In the genomic region with DNA sequence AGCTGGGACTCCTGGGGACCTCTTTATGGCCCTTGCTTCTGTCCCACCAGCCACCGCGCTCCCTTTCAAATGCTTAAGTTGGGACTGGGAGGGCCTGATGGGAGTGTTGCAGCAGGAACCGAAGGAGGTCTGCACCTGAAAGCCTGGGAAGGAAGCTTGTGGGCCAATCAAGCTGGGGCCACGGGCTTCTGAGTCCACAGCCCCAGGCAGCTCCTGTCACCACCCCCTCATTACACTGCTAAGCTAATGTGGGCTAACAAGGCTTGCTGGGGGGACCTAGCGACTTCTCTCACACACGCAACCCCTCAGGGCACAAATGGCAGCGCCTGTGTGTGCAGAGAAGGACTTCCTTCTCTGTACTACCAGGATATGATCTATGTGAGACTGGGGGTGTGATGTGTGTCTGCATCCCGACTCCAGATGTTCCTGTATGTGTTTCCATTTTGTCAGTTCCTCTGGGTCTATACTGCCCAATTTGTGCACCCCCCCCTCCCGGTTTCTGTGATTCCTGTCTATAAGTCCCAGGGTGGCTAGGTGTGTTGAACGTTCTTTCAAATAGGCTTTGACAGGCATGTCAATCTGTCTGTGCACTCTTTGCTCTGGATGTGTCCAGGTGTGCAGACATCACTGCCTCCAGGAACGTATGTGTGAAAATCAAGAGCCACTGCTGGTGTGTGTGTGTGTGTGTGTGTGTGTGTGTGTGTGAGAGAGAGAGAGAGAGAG, we compare ENCODE assay signal across 8 mouse cellular contexts. TPM values are rescaled to one million over a fixed set of nuclear protein-coding genes. Genes with fewer than 3 reads are reported as not detected.
DNase-seq lines count a peak whose midpoint lies in the region; ATAC-seq and TF ChIP-seq lines count a peak whose summit lies in the region.

No protein-coding gene starts in this region.

- peaks cover 82% of the 10 kb centered on the region for H3K4me1 ChIP-seq in embryonic facial prominence, embryonic 10.5 days
- H3K4me1 ChIP-seq in intestine, embryonic 15.5 days (replicated peaks), result peaks cover 65% of the 10 kb centered on the region
- peaks cover 78% of the 10 kb centered on the region for H3K4me1 ChIP-seq in olfactory bulb, adult 2 months (ENCODE audit: control insufficient read depth, insufficient read depth, low read length)

- TF ChIP-seq CTCF in layer of hippocampus, adult 2 months (conservative IDR thresholded peaks at IDR 0.05), result no peak
- no peak for TF ChIP-seq CTCF in olfactory bulb, adult 2 months (IDR thresholded peaks at IDR 0.05; ENCODE audit: insufficient read depth, low read depth, low read length)

- no peak for DNase-seq in layer of hippocampus, adult 2 months (ENCODE audit: low spot score in 2 of 2)
- no peak for DNase-seq in layer of hippocampus, postnatal 36 days
- peak; percentile 39 for DNase-seq in embryonic facial prominence, embryonic 10.5 days (ENCODE audit: low spot score)
- no peak for DNase-seq in right cerebral cortex, postnatal 4 days
- DNase-seq in lung, postnatal 10 days, result no peak
- no peak for DNase-seq in lung, postnatal 14 days

- H3K27ac ChIP-seq in layer of hippocampus, adult 2 months, result peak overlapping the region; percentile 99
- H3K27ac ChIP-seq in embryonic facial prominence, embryonic 10.5 days (replicated peaks), result 0 out of 2 replicates have a peak overlapping the region, but pooled peaks have one; percentile 2
- H3K27ac ChIP-seq in intestine, embryonic 15.5 days, result no peak overlapping the region
- peak overlapping the region; percentile 96 for H3K27ac ChIP-seq in olfactory bulb, adult 2 months (ENCODE audit: insufficient read depth, low read depth, low read length)

- TF ChIP-seq POLR2A in olfactory bulb, adult 2 months (IDR thresholded peaks at IDR 0.05; ENCODE audit: insufficient read depth, low read depth, low read length), result no peak

- 2% methylated on average over 11 of the region's 11 CpGs for WGBS in embryonic facial prominence, embryonic 10.5 days
- WGBS in intestine, embryonic 15.5 days, result 17% methylated on average over 11 of the region's 11 CpGs
- 18% methylated on average over 11 of the region's 11 CpGs for WGBS in olfactory bulb, adult 2 months

- H3K27me3 ChIP-seq in embryonic facial prominence, embryonic 10.5 days (replicated peaks; ENCODE audit: low read depth, poor library complexity, severe bottlenecking), result peaks cover 99% of the 10 kb centered on the region
- peaks cover 72% of the 10 kb centered on the region for H3K27me3 ChIP-seq in intestine, embryonic 15.5 days (replicated peaks)

- H3K9me3 ChIP-seq in embryonic facial prominence, embryonic 10.5 days, result no peaks in the 10 kb centered on the region
- H3K9me3 ChIP-seq in intestine, embryonic 15.5 days, result no peaks in the 10 kb centered on the region

- no peak overlapping the region for H3K9ac ChIP-seq in intestine, embryonic 15.5 days

- no peaks in the 10 kb centered on the region; the same call in 1 of the 2 replicates for H3K36me3 ChIP-seq in embryonic facial prominence, embryonic 10.5 days (replicated peaks)
- H3K36me3 ChIP-seq in intestine, embryonic 15.5 days, result no peaks in the 10 kb centered on the region

- H3K4me2 ChIP-seq in intestine, embryonic 15.5 days (replicated peaks), result peak overlapping the region; percentile 99

- no peak overlapping the region for H3K4me3 ChIP-seq in layer of hippocampus, adult 2 months
- H3K4me3 ChIP-seq in embryonic facial prominence, embryonic 10.5 days, result peak overlapping the region; percentile 64
- peak overlapping the region; percentile 51 for H3K4me3 ChIP-seq in intestine, embryonic 15.5 days (replicated peaks)
- H3K4me3 ChIP-seq in olfactory bulb, adult 2 months (ENCODE audit: insufficient read depth, low read depth, low read length), result peak overlapping the region; percentile 53

- ATAC-seq in intestine, embryonic 15.5 days, result no peak

RNA-seq across cellular contexts. Expression of a gene that starts 3.7 kb away (rescaled TPM):
- total RNA-seq in layer of hippocampus, adult 2 months (2021), result 1 to 10 TPM; 3.5 to 3.7 TPM
- total RNA-seq in layer of hippocampus, postnatal 36 days (2021), result 1 to 10 TPM; 3.5 to 4.8 TPM
- 2.2 and 4.5 TPM in 2 replicates for polyA plus RNA-seq in embryonic facial prominence, embryonic 10.5 days (2016; fragmentation: Nextera tagmentation; extraction: Ambion mirVana)
- 52.7 and 53.8 TPM in 2 replicates for polyA plus RNA-seq in intestine, embryonic 15.5 days (2015; fragmentation: Nextera tagmentation; extraction: Ambion mirVana)
- polyA plus RNA-seq in olfactory bulb, adult 2 months (2012; ENCODE audit: insufficient read depth, insufficient read length, low replicate concordance, missing spikeins), result not detected in 2 replicates

RNA-seq across cellular contexts. Expression of a gene that starts 9.6 kb away (rescaled TPM):
- total RNA-seq in layer of hippocampus, adult 2 months (2021), result 1 to 10 TPM; 2.4 to 8.1 TPM
- total RNA-seq in layer of hippocampus, postnatal 36 days (2021), result 1 to 10 TPM; 3.0 to 3.7 TPM
- 0.57 and 0.58 TPM in 2 replicates for polyA plus RNA-seq in embryonic facial prominence, embryonic 10.5 days (2016; fragmentation: Nextera tagmentation; extraction: Ambion mirVana)
- polyA plus RNA-seq in intestine, embryonic 15.5 days (2015; fragmentation: Nextera tagmentation; extraction: Ambion mirVana), result 0.41 and 0.74 TPM in 2 replicates
- polyA plus RNA-seq in olfactory bulb, adult 2 months (2012; ENCODE audit: insufficient read depth, insufficient read length, low replicate concordance, missing spikeins), result not detected in 2 replicates

RNA-seq across cellular contexts. Expression of a gene that starts 11.2 kb away (rescaled TPM):
- total RNA-seq in layer of hippocampus, adult 2 months (2021), result 10 to 100 TPM; 25.4 to 27.6 TPM
- 10 to 100 TPM; 27.4 to 29.9 TPM for total RNA-seq in layer of hippocampus, postnatal 36 days (2021)
- polyA plus RNA-seq in embryonic facial prominence, embryonic 10.5 days (2016; fragmentation: Nextera tagmentation; extraction: Ambion mirVana), result 110 and 129 TPM in 2 replicates
- 147 and 149 TPM in 2 replicates for polyA plus RNA-seq in intestine, embryonic 15.5 days (2015; fragmentation: Nextera tagmentation; extraction: Ambion mirVana)
- not detected in 2 replicates for polyA plus RNA-seq in olfactory bulb, adult 2 months (2012; ENCODE audit: insufficient read depth, insufficient read length, low replicate concordance, missing spikeins)

RNA-seq across cellular contexts. Expression of a gene that starts 23.3 kb away (rescaled TPM):
- total RNA-seq in layer of hippocampus, adult 2 months (2021), result 1 to 10 TPM; 1.2 to 1.6 TPM
- total RNA-seq in layer of hippocampus, postnatal 36 days (2021), result 1 to 10 TPM; 1.3 to 1.7 TPM
- polyA plus RNA-seq in embryonic facial prominence, embryonic 10.5 days (2016; fragmentation: Nextera tagmentation; extraction: Ambion mirVana), result 5.2 and 9.7 TPM in 2 replicates
- 4.9 and 5.7 TPM in 2 replicates for polyA plus RNA-seq in intestine, embryonic 15.5 days (2015; fragmentation: Nextera tagmentation; extraction: Ambion mirVana)
- not detected in 2 replicates for polyA plus RNA-seq in olfactory bulb, adult 2 months (2012; ENCODE audit: insufficient read depth, insufficient read length, low replicate concordance, missing spikeins)
